Mouse (Mus musculus): ENCODE measurements around the gene Aldh2. TPM values are rescaled to one million over a fixed set of nuclear protein-coding genes. Genes with fewer than 3 reads are reported as not detected.

Gene Aldh2
- total RNA-seq, 2 experiments from 2014 or later, result 96.3 to 445 TPM

DNA sequence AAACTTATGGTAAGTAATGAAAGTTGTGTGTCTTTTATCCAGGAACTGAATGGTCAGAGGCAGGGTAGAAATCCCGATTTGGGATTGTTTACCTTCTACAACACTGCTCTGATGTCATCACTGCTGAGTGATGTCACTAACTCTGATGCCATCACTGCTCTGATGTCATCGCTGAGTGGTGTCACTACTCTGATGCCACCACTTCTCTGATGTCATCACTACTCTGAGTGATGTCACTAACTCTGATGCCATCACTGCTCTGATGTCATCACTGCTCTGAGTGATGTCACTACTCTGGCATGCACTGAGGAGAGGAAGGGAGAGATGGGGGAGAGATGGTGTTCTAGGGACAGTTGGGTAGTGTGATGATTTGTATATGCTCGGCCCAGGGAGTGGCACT, 31.2 kb downstream of the Aldh2 start:
- no peak; the same call in 1 of the 2 replicates for ATAC-seq (replicated peaks; ENCODE audit: poor library complexity)

DNA sequence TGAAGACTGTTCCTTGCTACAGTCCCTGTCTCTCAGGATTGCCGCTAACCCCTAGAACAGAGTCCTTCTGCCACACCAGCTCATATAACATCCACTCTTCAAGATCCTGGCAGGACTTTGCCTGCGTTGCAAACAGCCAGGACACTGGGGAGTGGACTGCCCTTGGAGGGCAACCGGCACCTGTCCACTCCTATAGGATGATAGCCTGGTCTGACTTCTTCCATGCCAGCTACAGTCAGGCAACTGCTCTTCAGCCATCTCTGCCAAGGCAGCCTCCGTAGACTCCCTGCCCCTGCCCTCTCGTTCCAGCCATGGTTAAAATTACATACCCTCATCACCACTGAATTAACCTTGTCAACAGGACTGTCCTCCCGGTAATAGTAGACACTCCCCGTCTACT, 44.4 kb downstream of the Aldh2 start:
- ATAC-seq (replicated peaks; ENCODE audit: poor library complexity), result no peak

DNA sequence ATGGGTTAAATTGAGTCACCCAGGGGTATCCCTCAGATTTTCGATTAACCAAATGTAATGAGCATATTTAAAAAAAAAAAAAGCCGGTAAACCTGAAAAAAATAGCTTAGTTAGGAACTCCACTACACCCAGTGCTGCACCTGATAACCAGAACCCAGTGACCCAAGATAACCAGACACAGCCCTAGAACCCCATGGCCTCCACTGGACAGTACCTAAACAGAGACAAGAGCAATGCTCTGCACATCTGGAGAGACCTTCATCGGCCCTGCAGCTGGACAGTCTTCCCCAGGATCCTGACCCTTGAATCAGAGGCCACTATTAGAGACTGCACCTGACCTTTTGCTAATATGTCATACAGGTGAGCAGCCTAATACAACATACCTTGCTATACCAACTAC, 46.5 kb downstream of the Aldh2 start:
- ATAC-seq (replicated peaks; ENCODE audit: poor library complexity), result no peak

DNA sequence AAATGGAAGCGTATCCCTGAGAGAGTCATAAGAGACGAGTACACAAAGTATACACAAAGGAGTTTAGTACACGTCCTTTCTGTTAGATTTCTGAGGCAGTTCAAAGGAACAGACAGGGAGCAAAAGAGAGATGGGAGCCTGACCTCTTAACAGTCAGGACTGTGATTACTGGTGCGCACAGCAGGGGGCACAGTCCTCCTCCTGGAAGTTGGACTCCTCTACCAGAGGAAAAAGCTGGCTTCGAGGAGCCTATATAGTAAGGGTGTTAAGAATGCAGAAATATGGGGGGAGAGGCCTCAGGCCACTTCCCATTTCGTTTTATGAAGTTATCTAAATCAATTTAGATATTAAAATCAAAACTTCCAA, 47.1 kb downstream of the Aldh2 start:
- peak; percentile 77 for ATAC-seq (replicated peaks; ENCODE audit: poor library complexity)

DNA sequence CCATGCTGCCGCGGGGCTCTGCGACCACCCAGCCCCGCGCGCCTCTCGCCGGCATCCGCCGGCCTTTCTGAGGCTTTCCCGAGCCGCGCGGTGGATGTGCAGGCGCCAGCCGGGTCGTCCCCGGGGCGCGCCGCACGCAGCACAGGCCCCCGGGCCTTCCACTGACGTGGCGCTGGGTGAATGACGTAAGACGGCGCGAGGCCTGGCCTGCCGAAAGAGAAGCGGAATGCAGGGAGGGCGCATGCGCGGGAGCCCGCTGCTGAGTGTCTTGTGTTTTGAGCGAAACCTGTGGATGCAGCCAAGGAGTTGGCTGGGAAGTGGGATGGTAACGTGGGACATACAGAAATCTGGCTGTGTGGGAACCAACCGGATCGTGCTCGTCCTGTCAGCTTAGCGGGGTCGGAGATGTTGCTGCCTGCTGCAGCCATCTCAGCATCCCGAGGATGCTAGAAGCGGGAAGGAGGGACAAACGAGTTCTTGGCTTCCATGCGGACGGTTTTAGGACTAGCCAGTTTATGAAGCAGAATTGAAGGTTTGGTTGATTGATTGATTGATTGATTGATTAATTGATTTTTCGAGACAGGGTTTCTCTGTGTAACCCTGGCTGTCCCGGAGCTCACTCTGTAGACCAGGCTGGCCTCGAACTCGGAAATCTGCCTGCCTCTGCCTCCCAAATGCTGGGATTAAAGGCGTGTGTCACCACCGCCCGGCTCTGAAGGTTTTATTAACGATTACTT, 47.7 kb downstream of the Aldh2 start, which contains the start of gene Mapkapk5:
TSS of gene Mapkapk5 (minus strand) at position 113 of the 737 bp plus-strand sequence.
- ATAC-seq (replicated peaks; ENCODE audit: poor library complexity), result peak; percentile 91

DNA sequence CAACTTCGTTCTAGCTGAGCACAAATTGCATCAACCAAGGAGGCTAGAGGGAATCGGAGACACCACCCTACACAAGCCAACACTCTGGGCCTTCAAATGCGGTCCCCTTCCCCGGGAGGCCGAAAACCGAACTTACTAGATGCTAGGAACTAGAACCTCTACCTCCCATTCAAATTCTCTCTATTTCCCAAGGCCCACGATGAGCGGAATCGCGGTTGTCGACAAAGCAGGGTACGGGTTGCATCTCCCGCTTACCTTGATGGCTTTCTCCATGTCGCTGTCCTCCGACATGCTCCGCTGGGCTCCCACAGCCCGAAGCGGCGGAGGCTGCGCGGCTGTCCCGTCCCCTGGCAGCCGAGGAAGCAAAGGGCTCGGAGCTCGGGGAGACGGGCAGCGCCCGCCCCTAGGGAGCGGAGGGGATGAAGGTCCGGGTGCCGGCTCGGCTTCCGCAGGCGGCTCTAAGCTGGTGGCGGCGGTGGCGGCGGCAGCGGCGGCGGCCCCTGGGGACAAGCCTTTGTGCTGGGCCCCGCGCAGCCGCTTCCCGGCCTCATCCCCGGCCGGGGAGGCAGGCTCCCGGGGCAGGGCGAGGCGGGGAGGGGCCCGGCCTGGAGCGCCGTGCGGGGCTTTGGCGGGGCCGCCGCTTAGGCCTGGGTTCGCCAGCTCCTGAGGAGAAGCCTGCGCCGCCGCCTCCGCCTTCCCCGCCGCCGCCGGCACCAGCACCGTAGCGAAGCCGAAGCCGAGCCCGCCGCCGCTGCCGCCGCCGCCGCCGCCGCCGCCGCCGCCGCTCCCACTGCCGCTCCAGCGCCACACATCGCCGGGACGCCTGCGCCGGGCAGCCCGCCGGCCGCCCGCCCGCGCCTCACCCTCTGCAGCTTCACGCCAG, 48.5 kb downstream of the Aldh2 start, which contains the start of the genes Adam1a and Gm42878:
TSS of gene Adam1a (minus strand) at position 573 of the 883 bp plus-strand sequence.
TSS of gene Gm42878 (minus strand) at position 573 of the 883 bp plus-strand sequence.
- 0 out of 2 replicates have a peak, but pooled peaks have one; percentile 12 for ATAC-seq (replicated peaks; ENCODE audit: poor library complexity)

DNA sequence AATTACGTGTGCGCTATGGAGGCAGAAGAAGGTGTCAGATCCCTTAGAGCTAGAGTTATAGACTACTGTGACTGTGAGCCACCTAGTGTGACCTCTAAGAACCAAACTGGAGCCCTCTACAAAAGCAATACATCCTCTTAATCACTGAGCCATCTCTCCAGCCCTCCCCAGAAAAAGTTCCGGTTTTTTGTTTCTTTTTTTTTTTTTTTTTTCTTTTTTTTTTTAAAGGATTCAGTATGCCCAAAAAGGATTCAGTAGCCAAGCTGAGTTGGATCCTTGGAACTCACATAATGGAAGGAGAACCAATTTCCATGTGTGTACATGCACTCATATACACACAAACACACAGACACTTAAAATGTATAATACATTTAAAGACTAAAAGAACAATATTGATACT, 50.3 kb downstream of the Aldh2 start:
- ATAC-seq (replicated peaks; ENCODE audit: poor library complexity), result no peak

DNA sequence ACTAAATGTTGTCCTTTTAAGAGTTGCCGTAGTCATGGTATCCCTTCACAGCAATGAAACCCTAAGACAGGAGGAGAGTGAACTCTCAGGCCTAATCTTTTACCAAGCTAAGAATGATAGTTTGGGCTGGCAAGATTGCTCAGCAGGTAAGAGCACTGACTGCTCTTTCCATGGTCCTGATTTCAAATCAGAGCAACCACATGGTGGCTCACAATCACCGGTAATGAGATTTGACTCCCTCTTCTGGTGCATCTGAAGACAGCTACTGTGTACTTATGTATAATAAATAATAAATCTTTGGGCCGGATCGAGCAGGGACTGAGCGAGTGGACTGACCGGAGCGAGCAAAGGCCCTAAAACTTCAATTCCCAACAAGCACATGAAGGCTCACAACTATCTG, 52.4 kb downstream of the Aldh2 start:
- no peak for ATAC-seq (replicated peaks; ENCODE audit: poor library complexity)

DNA sequence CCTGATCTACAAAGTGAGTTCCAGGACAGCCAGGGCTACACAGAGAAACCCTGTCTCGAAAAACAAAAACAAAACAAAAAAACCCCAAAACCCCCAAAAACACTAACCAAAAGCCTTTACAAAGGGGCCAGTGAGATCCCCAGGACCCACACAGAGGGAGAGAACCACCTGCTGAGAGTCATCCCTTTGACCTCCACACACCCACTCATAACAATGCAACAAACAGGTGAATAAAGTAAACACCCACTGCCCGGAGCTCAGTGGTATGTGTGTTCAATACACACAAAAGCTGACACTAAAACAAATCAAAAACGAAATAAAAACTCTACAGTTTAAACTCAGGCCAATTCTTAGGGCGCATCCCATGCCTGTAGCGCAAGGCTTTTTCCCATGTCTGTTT, 53.6 kb downstream of the Aldh2 start:
- no peak for ATAC-seq (replicated peaks; ENCODE audit: poor library complexity)

DNA sequence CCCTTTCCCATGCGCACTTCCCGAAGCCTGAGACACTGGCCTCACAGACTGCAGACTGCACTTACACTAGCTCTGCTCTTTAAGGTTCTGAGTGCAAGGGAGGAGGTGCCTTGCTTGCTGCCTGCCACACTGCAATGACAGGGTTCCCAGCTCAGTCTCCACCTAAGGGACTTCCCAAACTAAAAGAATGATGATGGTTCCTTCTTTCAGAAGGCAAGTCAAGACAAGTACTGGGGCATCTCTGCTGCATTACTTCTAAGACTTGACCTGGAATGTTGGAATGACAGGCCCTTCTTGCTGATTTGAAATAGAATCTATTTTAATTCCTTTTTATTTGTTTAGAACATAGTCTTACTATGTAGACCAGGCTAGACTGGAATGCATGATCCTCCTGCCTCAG, 56.0 kb downstream of the Aldh2 start:
- no peak for ATAC-seq (replicated peaks; ENCODE audit: poor library complexity)

DNA sequence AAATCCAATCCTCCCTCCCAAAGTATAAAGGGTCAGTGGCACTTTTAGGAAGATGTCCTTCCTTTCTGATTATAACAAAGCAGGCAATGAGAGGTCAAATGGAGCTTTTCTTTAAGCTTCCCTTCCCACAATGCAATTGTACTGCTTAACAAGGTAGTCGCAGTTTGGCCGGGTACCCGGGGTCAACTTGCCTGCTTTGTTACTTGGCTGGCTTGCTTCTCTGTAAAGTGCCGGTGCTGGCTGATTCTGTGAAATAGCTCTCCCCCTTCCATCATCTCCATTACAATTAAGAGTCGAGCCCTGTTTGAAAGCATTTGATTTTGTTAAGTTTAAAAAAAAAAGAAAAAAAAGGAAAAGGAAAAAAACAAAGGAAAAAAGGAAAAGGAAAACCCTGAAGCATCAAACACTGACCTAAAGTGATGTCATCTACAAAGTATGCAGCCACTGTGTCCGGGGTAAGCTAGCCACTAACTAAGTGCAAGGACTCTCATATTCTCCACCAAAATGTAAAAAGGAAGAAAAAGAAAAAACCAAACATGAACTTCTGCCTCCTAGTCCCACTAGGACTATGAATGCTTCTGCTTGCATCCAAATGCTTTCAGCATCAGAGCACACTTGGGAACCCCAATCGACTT, 56.6 kb downstream of the Aldh2 start:
- no peak for ATAC-seq (replicated peaks; ENCODE audit: poor library complexity)

DNA sequence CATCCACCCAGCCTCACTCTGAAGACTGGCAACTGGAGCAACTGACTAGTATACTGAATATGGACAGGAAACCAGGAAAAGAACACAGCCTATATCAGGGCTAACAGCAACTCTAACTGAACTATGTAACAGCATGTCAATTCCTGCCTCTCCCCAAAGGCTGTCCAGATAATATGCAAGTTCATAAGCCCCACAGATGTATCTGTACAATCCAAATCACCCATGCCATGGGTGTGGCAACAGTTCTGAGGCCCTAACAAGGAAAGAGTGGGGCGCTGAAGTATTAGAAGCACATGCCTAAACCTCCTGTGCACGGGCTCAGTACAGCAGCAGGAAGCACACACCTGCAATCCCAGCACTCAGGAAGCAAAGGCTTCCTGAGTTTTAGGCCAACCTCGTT, 58.5 kb downstream of the Aldh2 start:
- peak; percentile 88 for ATAC-seq (replicated peaks; ENCODE audit: poor library complexity)

DNA sequence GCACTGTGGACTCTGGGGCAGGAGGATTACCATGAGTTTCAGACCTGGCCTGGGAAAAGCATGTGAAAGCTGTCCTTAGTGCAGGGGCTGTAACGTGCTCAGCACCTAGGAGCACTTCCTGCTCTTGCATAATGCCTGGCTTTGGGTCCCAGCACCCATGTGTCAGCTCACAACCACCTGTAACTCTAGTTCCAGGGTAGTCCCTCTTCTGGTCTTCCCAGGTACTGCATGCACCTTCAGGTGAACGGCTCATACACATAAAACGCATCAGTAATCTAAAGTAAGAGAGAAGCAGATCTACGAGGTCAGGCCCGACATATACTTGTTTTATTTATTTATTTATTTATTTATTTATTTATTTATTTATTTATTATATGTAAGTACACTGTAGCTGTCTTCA, 59.1 kb downstream of the Aldh2 start:
- peak; percentile 47 for ATAC-seq (replicated peaks; ENCODE audit: poor library complexity)

DNA sequence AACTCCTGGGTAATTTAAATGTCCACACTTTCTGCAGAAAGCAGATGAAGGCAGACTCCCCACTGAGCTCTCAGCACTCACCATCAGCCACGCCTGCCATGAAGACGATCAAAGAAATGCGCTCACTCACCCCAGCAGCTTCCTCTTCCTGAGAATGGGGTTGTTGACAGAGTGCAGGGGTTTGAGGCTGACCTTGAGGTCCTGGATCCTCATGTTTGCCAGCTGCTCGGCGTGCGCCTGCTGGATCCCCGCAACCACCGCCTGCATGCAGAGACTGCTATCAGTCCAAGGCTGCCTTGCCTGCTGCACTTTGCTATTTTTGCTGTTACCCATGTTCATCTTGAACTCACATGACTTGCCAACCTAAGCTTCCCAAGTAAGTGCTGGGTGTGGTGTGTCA, 66.7 kb downstream of the Aldh2 start:
- ATAC-seq (replicated peaks; ENCODE audit: poor library complexity), result no peak

DNA sequence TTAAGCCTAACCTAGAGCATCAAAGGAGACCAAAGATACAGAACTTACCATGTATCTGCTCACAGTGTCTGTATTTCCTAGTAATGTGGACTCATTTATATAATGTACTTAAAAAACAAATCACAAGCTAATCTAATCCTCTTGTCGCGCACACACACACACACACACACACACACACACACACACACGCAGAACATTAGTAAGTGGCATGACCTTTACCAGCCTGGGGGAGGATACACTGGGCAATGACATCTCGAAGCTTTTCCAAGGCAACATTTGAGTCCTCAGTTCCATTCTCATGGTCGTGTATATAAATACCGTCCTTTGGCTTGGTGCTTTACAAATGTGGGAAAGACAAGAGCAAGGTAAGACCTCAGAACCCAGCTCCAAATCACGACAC, 67.1 kb downstream of the Aldh2 start:
- ATAC-seq (replicated peaks; ENCODE audit: poor library complexity), result no peak

DNA sequence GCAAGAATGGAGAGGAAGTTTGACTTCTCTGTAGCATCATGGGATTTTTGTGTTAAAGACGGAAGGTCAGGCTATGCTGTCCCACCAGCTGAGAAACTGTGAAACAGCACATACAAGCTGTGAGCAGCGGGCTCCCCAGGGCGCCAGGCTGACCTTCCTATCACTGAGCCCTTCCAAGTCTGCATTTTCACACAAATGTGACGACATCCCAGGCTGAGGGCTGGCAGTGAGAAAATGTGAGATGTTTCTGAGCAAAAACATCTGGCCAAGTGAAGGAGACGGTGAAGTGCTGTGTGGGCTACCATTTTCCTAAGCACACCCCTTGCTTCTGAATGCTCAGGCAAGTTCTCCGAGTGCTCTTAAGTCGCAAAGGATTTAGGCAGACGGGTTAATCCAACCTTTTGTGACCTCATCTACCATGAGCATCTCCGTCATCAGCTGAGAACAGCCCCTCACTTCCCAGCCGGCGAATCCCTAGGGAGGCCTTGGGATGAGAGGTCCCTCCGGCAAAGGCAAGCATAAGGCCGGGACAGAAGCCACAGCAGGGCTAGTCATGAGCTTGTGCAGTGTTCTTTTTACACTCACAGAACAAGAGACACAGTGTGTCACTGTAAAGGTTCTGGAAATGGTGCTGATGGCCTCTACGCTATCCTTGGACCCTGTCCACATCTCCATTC, 67.7 kb downstream of the Aldh2 start:
- ATAC-seq (replicated peaks; ENCODE audit: poor library complexity), result no peak

DNA sequence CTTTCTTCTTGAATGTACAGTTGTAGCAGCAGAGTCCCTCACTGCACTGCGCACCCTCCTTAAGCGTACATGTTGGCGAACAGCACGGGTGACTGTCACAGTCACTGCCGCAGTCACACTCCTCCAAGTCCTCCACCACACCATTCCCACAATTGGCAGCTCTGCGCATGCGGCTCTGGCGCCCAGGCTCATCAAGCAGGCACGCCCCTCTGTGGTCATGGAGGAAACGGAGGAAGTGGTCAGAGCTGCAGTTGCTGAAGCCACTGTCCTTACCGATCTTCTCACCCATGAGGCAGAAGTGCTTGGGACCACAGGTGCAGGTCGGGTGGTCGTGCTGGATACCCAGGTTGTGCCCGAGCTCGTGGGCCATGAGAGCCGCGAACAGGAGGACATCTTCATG, 73.9 kb downstream of the Aldh2 start:
- peak; percentile 93 for ATAC-seq (replicated peaks; ENCODE audit: poor library complexity)

DNA sequence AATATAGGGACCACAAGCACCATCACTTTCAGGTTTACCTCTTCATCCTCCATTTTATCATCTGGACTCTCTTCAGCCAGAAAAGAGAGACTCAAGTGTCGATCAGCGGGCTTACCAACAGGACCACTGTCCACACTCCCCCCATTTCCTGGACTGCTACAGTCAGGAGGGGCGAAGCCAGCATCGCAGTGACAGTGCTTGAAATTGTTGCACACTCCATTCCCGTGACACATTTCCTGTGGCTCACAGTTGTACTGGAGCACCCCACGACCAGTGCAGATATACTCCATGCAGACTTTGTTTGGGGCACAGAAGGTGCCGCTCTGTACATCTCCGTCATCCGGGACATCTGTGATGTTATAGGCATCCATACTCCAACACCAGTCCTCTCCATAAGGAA, 74.6 kb downstream of the Aldh2 start:
- peak; percentile 50; the same call in 1 of the 2 replicates for ATAC-seq (replicated peaks; ENCODE audit: poor library complexity)

Data from megakaryocyte progenitor cell, adult 5-6 weeks (primary cell).